Comparison of ENCODE assay signal across 18 mouse cellular contexts in genomic region chr9:61843513-61843912, GRCm38 (mm10).
A peak's percentile ranks its signal among the peaks of the same experiment; 100 is the strongest.
DNase-seq lines count a peak whose midpoint lies in the region; ATAC-seq and TF ChIP-seq lines count a peak whose summit lies in the region.
"Had no signal": no experiment of that assay in that cellular context is flagged by ENCODE, and none has a peak within 500 bp of the region (broad histone marks: within the 10 kb centered on the region; RNA-seq: fewer than 3 reads in every experiment).

No protein-coding gene starts in this region.

- H3K4me2 ChIP-seq in liver, embryonic 15.5 days: no peak overlapping the region
- H3K4me2 ChIP-seq in heart, embryonic 12.5 days: no peak overlapping the region
- H3K4me2 ChIP-seq: forebrain, embryonic 13.5 days; heart, embryonic 15.5 days; limb, embryonic 13.5 days had no signal

- H3K9me3 ChIP-seq in liver, embryonic 15.5 days (replicated peaks): no peaks in the 10 kb centered on the region
- H3K9me3 ChIP-seq in heart, embryonic 12.5 days (replicated peaks): no peaks in the 10 kb centered on the region
- H3K9me3 ChIP-seq: forebrain, embryonic 13.5 days; heart, embryonic 15.5 days; limb, embryonic 13.5 days had no signal

- H3K4me1 ChIP-seq in kidney, adult 2 months (ENCODE audit: control insufficient read depth, insufficient read depth, low read length): no peaks in the 10 kb centered on the region
- H3K4me1 ChIP-seq in liver, embryonic 15.5 days (replicated peaks): 0 out of 2 replicates have a peak, but pooled peaks cover 3% of the 10 kb centered on the region
- no peaks in the 10 kb centered on the region for H3K4me1 ChIP-seq in heart, embryonic 12.5 days (replicated peaks)
- H3K4me1 ChIP-seq: heart, embryonic 15.5 days had no signal

- WGBS in kidney, adult 2 months: 45% methylated on average over 8 of the region's 8 CpGs
- 69% methylated on average over 8 of the region's 8 CpGs for WGBS in liver, embryonic 15.5 days (ENCODE audit: insufficient replicate concordance)
- 77% methylated on average over 8 of the region's 8 CpGs for WGBS in heart, embryonic 12.5 days

- H3K4me3 ChIP-seq in kidney, adult 2 months (ENCODE audit: insufficient read depth, low read depth, low read length): no peak overlapping the region
- no peak overlapping the region for H3K4me3 ChIP-seq in liver, embryonic 15.5 days (replicated peaks)
- H3K4me3 ChIP-seq in heart, embryonic 12.5 days: no peak overlapping the region
- H3K4me3 ChIP-seq: forebrain, embryonic 13.5 days; heart, embryonic 15.5 days; limb, embryonic 13.5 days had no signal

- H3K27ac ChIP-seq in kidney, adult 2 months (ENCODE audit: insufficient read depth, low read depth, low read length): no peak overlapping the region
- H3K27ac ChIP-seq in liver, embryonic 15.5 days (replicated peaks): peak overlapping the region; percentile 49
- H3K27ac ChIP-seq in heart, embryonic 12.5 days (ENCODE audit: poor library complexity, severe bottlenecking): no peak overlapping the region
- H3K27ac ChIP-seq: forebrain, embryonic 13.5 days; heart, embryonic 15.5 days; kidney, postnatal 0 days; limb, embryonic 13.5 days had no signal

- ATAC-seq in liver, embryonic 15.5 days (ENCODE audit: insufficient read depth): peak; percentile 91
- ATAC-seq in heart, embryonic 12.5 days (ENCODE audit: insufficient number of reproducible peaks, low FRiP score): no peak
- ATAC-seq: forebrain, embryonic 13.5 days had no signal

- no peak for TF ChIP-seq POLR2A in kidney, adult 2 months (IDR thresholded peaks at IDR 0.05; ENCODE audit: low read depth, low read length)

- H3K36me3 ChIP-seq in kidney, adult 2 months (ENCODE audit: control insufficient read depth, insufficient read depth, low read length): no peaks in the 10 kb centered on the region
- no peaks in the 10 kb centered on the region for H3K36me3 ChIP-seq in liver, embryonic 15.5 days (replicated peaks)
- no peaks in the 10 kb centered on the region for H3K36me3 ChIP-seq in heart, embryonic 12.5 days
- H3K36me3 ChIP-seq: heart, embryonic 15.5 days; limb, embryonic 13.5 days had no signal

- H3K27me3 ChIP-seq in kidney, adult 2 months (replicated peaks; ENCODE audit: control insufficient read depth, insufficient read depth, low read length): no peaks in the 10 kb centered on the region
- no peaks in the 10 kb centered on the region for H3K27me3 ChIP-seq in liver, embryonic 15.5 days
- H3K27me3 ChIP-seq in heart, embryonic 12.5 days (replicated peaks): no peaks in the 10 kb centered on the region; the same call in 1 of the 2 replicates
- H3K27me3 ChIP-seq: forebrain, embryonic 13.5 days; heart, embryonic 15.5 days; limb, embryonic 13.5 days had no signal

- H3K9ac ChIP-seq in liver, embryonic 15.5 days: no peak overlapping the region
- H3K9ac ChIP-seq in heart, embryonic 12.5 days: no peak overlapping the region
- H3K9ac ChIP-seq: forebrain, embryonic 13.5 days; heart, embryonic 15.5 days; limb, embryonic 13.5 days had no signal

- no peak for TF ChIP-seq CTCF in kidney, adult 2 months (conservative IDR thresholded peaks at IDR 0.05; ENCODE audit: insufficient read depth, insufficient read length, low read depth, low read length)

- DNase-seq in kidney, adult 2 months: peak; percentile 82
- DNase-seq in kidney, adult 8-10 months: peak; percentile 53 to 59
- DNase-seq in kidney, postnatal 36 days: peak; percentile 65 to 68
- no peak for DNase-seq in layer of hippocampus, postnatal 25 days (ENCODE audit: extremely low spot score in 1 of 2, low spot score in 1 of 2)
- no peak for DNase-seq in frontal cortex, postnatal 36 days (ENCODE audit: low spot score in 2 of 2)
- DNase-seq: adrenal gland, adult 8-10 months; cerebellum, adult 9-10 months; gastrocnemius, postnatal 14 days; heart, adult 18-20 months; lung, postnatal 14 days; retina, postnatal 1 day; thymus, postnatal 25 days had no signal

Comparison
In these comparisons a context has a peak if more than half of its experiments do, and no peak if none do; other contexts are left out.
1. DNase-seq: peak in kidney, adult 2 months (single experiment), kidney, adult 8-10 months (2 of 2) and kidney, postnatal 36 days (2 of 2); none in layer of hippocampus, postnatal 25 days (0 of 2) and frontal cortex, postnatal 36 days (0 of 2).